Mouse (Mus musculus) frontal cortex, postnatal 14 days (tissue): ENCODE measurements around the gene Wsb1.
"Not testable (repeated sequence)": the region's sequence is repeated elsewhere in the genome, so short reads cannot be mapped to it uniquely, and the experiment has no call there.

Source experiments
- DNase-seq, 2 experiments: peaks; one replicate each; pipeline ENCODE4 v3.0.0; 2022; ENCODE audit warnings: low spot score in 2 of 2

The Wsb1 gene

DNA sequence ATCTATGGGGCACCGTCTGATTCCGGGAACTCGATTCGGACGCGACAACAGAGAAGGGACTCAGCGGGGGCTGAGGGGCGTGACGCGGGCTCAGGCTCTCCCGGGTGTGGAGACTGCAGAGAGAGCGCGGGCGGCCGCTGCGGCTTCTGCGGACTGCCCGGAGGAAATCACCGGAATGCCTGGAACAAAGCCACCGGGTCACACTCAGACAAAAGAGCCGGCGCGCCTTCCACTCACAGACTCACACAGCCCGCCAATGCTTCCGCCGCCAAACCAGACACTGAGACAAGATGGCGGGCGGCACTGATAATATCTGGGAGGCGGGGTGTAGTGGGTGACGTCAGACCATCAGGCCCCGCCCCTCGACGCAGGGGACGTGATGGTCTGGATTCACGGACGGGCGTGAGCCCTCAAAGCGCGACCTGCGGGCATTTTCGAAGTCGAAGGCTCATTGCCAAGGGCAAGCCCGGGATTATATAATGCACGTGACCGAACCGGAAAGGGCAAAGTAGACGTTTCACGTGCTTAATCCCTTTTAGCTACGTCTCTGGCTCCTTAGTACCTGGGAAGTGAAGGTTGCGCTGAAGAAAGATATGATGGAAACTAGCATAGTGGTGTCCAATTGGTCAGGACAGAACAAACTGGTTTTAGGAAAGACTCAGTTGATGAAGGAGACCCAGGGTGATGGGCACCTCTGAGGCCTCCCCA, at the start of gene Wsb1:
TSS of gene Wsb1 (minus strand) at position 281 of the 708 bp plus-strand sequence.
- peak; percentile 88 to 92 for DNase-seq

- DNase-seq: not testable (repeated sequence)
These were observed 49.8 kb upstream of the Wsb1 start for GRCm38 (mm10) chr11:79304245-79304644.

GRCm38 (mm10) chr11:79303109-79303508, 48.6 kb upstream of the Wsb1 start:
- no peak for DNase-seq

DNA sequence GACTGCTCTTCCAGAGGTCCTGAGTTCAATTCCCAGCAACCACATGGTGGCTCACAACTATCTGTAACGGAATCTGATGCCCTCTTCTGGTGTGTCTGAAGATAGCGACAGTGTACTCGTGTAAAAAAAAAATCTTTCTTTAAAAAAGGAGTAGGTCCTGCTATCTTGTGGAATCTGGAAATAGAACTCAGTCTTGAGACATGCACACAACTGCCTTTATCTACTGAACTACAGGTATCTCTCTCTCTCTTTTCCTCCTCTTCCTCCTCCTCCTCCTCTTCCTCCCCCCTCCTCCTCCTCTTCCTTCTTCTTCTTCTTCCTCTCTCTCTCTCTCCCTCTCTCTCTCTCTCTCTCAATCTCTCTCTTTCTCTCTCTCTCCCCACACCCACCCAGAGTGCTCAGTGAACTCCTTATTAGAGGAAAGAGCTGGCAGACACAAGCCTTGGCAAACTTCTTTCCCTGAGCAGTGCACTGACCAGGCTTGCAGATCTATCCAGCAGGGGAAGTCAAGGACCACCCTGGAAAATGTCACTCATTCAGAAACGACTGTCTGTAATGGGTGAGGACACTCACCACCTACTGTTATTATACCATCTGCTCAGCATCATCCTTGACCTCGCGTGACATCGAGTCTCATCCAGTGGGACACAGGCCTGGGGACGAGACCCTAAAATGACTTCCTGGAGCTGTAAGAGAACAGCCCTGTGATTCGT, 45.4 kb upstream of the Wsb1 start:
- no peak for DNase-seq

GRCm38 (mm10) chr11:79296856-79297491, 42.5 kb upstream of the Wsb1 start, which contains the start of gene Gm9964:
Gm9964 (minus strand) TSS chr11:79296906.
- no peak for DNase-seq

DNA sequence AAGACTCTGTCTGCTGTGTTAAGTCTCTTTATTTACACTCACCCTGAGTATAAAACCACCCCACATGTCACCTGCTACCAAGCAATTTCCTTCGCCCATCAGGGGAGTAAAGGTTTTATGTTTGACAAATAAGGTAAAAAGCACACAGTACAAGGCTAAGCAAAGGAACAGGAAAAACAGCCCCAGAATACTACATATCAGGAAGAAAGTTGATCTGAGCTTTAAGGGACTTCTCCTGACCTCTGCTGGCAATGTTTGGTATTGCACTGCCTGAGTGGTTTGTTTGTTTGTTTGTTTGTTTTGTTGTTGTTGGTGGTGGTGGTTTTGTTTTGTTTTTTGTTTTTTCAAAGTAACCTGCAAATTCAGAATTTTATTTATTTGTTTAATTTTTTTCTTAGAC, 41.7 kb upstream of the Wsb1 start:
- peak in 1 of 2 experiments; percentile 47 for DNase-seq

DNA sequence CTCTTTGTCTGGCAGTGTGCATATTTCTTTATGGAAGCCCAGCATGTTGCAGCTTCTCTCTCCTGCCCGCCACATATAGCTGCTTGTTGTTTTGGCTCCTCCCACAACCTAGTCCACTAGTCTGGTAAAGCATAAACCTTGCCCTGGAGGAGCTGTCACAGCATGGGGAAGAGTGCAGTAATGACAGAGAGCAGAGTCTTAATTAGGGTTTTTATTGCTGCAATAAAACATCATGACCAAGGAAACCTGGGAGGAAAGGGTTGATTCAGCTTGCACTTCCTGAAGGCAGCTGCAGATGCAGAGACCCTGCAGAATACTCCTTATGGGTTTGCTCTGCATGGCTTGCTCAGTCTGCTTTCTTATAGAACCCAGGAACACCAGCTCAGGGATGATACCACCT, 39.5 kb upstream of the Wsb1 start:
- DNase-seq: no peak

DNA sequence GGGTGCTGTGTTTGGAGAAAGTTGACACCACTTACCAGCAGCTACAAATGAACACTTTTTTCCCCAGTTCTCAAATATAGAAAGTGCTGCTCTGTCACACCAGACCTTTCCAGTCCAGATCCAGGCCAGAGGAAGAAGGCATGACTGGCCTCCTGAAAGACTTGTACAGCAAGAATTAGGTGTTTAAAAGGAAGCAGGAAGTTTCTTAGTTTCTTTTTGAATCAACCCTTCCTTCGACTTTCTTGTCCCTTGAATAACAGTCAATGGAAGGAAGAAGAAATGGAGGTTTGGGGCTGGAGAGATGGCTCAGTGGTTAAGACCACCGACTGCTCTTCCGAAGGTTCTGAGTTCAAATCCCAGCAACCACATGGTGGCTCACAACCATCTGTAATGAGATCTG, 38.6 kb upstream of the Wsb1 start:
- no peak for DNase-seq

- no peak for DNase-seq
These were observed 37.7 kb upstream of the Wsb1 start for GRCm38 (mm10) chr11:79292130-79292529.

DNA sequence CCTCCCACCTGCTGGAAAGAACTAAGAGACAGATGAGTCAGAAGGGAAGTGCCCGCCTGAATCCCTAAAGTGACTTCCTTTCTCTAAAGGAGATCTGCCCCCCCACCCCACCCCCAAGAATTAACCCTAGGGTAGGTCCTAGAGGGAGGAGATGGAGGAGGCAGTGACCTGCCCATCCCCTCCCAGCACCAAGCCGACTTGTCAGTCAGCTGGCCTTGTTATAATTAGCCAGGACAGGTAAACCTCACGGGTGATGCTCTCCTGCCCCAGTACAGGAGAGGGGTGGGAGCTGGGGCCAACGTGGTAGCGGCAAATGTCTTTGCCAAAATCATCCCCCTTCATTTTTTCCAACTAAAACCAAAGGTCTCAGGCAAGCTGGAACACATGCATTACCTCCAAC, 37.2 kb upstream of the Wsb1 start:
- DNase-seq: no peak

DNA sequence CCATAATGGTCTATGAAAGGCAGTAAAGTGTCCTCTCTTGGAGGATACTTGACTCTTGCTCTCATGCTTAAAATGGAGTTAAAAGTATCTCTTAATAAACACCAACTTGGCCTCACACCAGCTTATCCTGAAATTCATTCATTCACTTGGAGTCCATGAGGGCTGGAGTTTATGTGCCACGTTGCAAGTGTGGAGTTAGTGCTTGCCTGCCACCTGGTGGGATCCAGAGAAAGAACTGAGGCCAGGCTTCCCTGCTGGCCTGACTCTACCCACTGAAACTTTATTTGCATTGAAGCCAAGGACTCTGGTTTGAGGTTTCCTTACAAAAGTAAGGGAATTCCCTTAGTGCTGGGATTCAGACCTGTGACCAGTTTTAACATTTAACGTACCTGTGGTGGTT, 36.0 kb upstream of the Wsb1 start:
- DNase-seq: no peak

DNA sequence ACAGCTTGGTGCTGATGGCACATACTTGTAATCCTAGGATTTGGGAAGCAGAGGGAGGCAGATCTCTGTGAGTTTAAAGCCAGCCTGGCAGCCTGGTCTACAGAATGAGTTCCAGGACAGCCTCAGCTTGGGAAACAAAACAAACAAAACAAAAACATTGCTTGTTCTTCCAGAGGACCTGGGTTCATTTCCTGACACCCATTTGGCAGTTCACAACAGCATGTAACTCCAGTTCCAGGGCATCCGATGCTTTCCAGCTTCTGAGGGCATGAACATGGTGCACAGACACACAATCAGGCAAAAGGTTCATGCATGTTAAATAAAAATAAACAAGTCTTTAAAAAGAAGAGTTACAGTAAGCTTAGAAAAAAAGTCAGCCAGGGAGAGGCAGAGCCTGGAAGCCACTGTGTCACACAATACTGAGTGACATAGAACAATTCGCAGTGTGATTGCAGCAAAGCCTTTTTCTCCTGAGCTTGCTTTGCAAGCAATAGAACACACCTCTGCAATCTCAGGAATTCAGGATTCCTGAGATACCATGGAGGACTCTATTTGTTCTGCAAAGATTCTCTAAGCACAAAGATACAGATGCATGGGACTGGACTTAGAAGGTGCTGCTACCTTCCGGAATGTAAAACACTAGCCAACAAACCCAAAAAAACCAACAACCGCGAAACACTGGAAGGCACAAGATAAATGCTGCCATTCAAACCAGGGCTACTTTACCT, 34.6 kb upstream of the Wsb1 start:
- no peak for DNase-seq

DNA sequence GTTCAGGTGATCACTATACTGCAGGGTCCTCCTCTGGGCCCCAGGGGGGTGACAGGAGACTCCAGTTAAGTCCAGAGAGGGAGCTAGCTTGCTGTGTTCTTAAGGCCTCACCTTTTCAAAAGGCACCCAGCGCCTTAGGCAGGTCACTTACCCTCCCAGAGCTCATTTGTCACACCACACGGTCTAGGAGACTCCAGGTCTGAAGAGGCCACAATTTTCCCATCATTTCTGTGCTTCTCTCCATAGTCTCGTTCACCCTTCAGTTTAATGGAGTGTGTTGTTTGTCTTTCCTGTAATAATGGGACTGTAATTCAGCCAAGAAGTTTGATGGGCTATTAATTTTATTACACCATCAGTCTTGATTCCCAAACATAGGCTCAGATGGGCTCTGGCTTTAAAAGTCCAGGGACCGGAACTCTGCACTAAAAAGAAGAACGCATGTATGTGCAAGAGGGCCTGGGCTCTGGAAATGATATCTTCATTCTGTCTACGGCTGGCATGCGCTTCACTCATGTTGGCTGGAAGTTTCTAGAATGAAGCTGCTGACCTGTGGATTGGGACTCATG, 33.9 kb upstream of the Wsb1 start:
- no peak for DNase-seq

GRCm38 (mm10) chr11:79287447-79287846, 33.0 kb upstream of the Wsb1 start:
- DNase-seq: no peak

DNA sequence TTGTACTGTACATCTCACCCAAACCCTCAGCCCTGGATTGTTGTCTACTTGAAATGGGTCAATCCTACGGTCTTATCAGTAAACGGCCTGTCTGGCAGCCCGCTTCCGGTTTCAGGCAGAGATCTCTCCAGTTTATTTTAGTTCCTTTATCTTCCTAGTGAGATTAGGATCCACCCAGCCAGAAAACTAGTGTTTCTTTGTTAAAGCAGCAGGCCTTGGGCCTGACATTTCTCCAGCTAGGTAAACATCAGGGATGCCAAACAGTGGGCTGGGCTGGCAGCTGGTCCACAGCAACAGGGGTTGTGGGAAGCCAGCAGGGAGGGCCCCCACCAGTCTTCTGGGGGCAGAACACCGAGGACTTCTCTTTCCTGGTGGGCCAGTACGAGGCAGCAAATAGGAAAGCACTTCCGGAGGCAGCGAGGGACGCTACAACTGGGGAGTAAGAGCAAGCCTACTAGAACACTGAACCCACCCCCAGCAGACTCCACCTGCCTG, 31.9 kb upstream of the Wsb1 start:
- DNase-seq: no peak

- no peak for DNase-seq
These were observed 29.0 kb upstream of the Wsb1 start for GRCm38 (mm10) chr11:79283350-79284030.

DNA sequence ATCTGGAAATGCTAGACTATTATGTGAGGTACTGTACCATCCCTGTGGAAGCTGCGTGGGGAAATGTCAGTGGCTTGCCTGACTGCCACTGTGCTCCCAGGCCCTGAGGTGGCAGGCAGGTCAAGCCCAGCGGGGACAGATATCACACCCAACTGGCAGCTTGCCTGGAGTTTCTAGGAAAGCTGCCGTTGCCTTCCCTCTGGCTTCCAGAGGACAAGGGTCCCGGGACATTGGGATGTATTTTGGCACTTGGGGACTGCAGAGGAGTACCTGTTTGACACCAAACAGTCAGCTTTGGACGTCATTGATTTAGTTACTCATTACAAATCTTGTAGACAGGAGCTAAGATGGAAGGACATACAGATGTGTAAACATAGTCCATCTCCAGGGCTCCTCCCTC, 26.9 kb upstream of the Wsb1 start:
- DNase-seq: no peak

DNA sequence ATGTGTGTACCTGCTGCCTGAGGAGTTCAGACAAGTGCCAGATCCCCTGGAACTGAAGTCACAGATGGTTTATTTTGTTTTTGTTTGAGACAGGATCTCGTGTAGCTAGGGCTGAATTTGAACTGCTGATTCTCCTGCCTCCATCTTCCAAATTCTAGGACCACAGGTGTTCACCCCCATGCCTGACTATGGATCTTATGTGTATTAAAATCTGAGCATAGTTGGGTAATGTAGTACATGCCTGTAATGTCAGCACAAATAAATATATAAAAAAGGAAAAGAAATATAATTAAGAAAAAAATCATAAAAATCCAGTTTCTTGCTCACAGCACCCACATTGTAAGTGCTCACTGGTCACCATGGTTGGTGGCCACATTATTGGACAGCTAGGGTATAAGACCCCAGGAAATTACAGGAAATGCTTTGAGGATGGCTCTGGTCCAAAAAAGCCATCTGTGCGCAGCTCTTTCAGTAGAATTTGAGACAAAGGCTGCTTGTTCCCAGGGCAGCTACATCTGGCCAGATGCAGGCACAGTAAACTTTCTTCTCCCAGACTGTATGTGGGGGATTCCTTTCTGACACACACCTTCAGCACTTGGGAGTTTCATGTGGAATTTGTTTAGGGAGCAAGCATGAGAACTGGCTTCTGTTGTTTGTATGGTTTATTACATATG, 25.4 kb upstream of the Wsb1 start:
- no peak for DNase-seq

- DNase-seq: no peak
These were observed 19.3 kb upstream of the Wsb1 start for GRCm38 (mm10) chr11:79273757-79274156.

DNA sequence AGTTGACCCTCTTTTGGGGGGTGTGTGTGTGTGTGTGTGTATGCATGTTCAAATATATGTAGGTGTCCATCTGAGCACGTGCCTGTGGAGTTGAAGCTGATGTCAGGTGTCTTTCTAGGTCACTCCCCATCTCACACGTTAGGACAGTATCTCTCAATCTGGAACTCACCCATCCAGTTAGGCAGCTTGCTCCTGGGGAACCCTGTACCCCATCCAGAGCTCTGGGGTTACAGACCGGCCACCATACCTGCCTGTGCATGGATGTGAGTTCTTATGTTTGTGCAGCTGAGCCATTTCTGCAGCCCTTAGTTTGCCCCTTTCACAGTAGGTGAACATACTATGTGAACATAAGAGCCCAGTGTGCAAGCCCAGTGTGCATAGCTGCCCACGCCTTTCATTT, 18.6 kb upstream of the Wsb1 start:
- DNase-seq: no peak

DNA sequence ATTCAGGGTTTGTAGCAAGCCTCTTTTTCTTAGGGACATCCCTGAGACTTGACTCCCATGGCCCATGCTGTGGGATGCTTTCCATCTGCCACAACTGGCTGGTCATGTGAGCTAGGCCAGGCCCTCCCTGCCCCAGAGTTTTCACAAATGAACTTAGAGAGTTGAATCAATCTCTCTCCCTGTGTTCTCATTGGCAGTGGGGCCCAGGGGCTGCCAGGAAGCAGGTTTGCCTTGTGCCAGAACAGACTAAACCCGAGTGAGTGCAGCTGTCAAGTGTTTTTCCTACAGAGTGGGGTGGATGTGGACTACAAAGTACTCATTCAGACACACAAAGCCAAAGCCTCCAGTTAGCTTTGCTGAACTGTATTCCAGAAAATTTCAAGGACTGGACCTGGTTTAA, 12.7 kb upstream of the Wsb1 start:
- DNase-seq: no peak
